Comparison of ENCODE assay signal across 8 mouse cellular contexts in genomic region chr13:67553730-67554129, GRCm38 (mm10). TPM values are rescaled to one million over a fixed set of nuclear protein-coding genes. Genes with fewer than 3 reads are reported as not detected.
DNase-seq lines count a peak whose midpoint lies in the region; ATAC-seq and TF ChIP-seq lines count a peak whose summit lies in the region.

TSS of gene Zfp748 (minus strand) at chr13:67553830.

- H3K27ac ChIP-seq in heart, embryonic 11.5 days (ENCODE audit: low read depth, low read length), result peak within 1 kb of the TSS; percentile 86
- H3K27ac ChIP-seq in CH12.LX (ENCODE audit: insufficient read depth, low read depth), result peak within 1 kb of the TSS; percentile 68
- peak within 1 kb of the TSS; percentile 84 for H3K27ac ChIP-seq in forebrain, embryonic 16.5 days (ENCODE audit: low read length)
- H3K27ac ChIP-seq in macrophage, result peak within 1 kb of the TSS; percentile 40

- dilution Hi-C loops in CH12.LX (cut with MboI; ENCODE audit: extremely low pct_ligation_motif_present, extremely low pct_unique_long_range_greater_than_20kb, low sequenced_read_pairs), result no loop called here

- H3K27me3 ChIP-seq in heart, embryonic 11.5 days (ENCODE audit: control insufficient read depth, insufficient read depth, low read length), result no peaks in the 10 kb centered on the region
- H3K27me3 ChIP-seq in CH12.LX (replicated peaks), result no peaks in the 10 kb centered on the region
- H3K27me3 ChIP-seq in forebrain, embryonic 16.5 days (replicated peaks; ENCODE audit: control insufficient read depth, insufficient read depth, low read length), result no peaks in the 10 kb centered on the region

- peak within 1 kb of the TSS; percentile 73 for H3K4me2 ChIP-seq in heart, embryonic 11.5 days
- H3K4me2 ChIP-seq in CH12.LX (ENCODE audit: insufficient read depth, low read depth, poor library complexity, severe bottlenecking), result peak within 1 kb of the TSS; percentile 85
- H3K4me2 ChIP-seq in forebrain, embryonic 16.5 days (ENCODE audit: low read length), result peak within 1 kb of the TSS; percentile 85

- H3K4me3 ChIP-seq in heart, embryonic 11.5 days (ENCODE audit: low read depth, low read length), result peak within 1 kb of the TSS; percentile 82
- H3K4me3 ChIP-seq in CH12.LX (replicated peaks in 1 of 3; ENCODE audit: low read depth in 2 of 3, low read length in 2 of 3, poor library complexity in 1 of 3) (peak within 1 kb of the TSS; percentile 71 to 86 (median 85)), macrophage (ENCODE audit: inconsistent target) (peak within 1 kb of the TSS; percentile 80)
- peak within 1 kb of the TSS; percentile 92 for H3K4me3 ChIP-seq in forebrain, embryonic 16.5 days (replicated peaks; ENCODE audit: low read length)

- in situ Hi-C loops in CH12.LX (cut with MboI; ENCODE audit: low pct_ligation_motif_present, low pct_unique_long_range_greater_than_20kb, low sequenced_read_pairs), result no loop called here

- H3K9me3 ChIP-seq in heart, embryonic 11.5 days (replicated peaks; ENCODE audit: control insufficient read depth, low read length), result no peaks in the 10 kb centered on the region
- no peaks in the 10 kb centered on the region for H3K9me3 ChIP-seq in CH12.LX (replicated peaks; ENCODE audit: low read length)
- H3K9me3 ChIP-seq in forebrain, embryonic 16.5 days (ENCODE audit: control insufficient read depth, low read length), result no peaks in the 10 kb centered on the region

- TF ChIP-seq EP300 in CH12.LX (IDR thresholded peaks at IDR 0.05; ENCODE audit: low read length), result no peak

- no peak for DNase-seq in heart, adult 11 months
- DNase-seq in CH12.LX (ENCODE audit: extremely low read depth), result no peak
- no peak for DNase-seq in layer of hippocampus, postnatal 14 days (ENCODE audit: low spot score in 2 of 2)
- no peak for DNase-seq in embryo, embryonic 11 days
- no peak for DNase-seq in frontal cortex, adult 2 months (ENCODE audit: extremely low spot score in 1 of 2, low spot score in 1 of 2)

- 74% methylated on average over 4 of the region's 4 CpGs for WGBS in heart, embryonic 11.5 days (ENCODE audit: insufficient replicate concordance)
- 79% methylated on average over 4 of the region's 4 CpGs for WGBS in forebrain, embryonic 16.5 days
- WGBS in macrophage (ENCODE audit: missing documents), result 90% methylated on average over 2 of the region's 4 CpGs

- H3K4me1 ChIP-seq in heart, embryonic 11.5 days (ENCODE audit: control insufficient read depth, insufficient read depth, low read length), result peaks cover 8% of the 10 kb centered on the region
- peaks cover 2 to 30% of the 10 kb centered on the region in 2 experiments; a peak in 3 of 4 replicates for H3K4me1 ChIP-seq in CH12.LX (ENCODE audit: control insufficient read depth in 1 of 2, insufficient read depth in 2 of 2)
- peaks cover 14% of the 10 kb centered on the region for H3K4me1 ChIP-seq in forebrain, embryonic 16.5 days (replicated peaks; ENCODE audit: control insufficient read depth, insufficient read depth, low read length)

- H3K79me2 ChIP-seq in CH12.LX (replicated peaks; ENCODE audit: control insufficient read depth, extremely low read depth, insufficient read depth, poor library complexity, severe bottlenecking), result peaks cover 32% of the 10 kb centered on the region
- H3K79me2 ChIP-seq in macrophage (ENCODE audit: inconsistent target), result peaks cover 40% of the 10 kb centered on the region

- TF ChIP-seq POLR2A in CH12.LX (IDR thresholded peaks at IDR 0.05; ENCODE audit: low read depth, low read length), result no peak

- no peak for TF ChIP-seq RAD21 in CH12.LX (IDR thresholded peaks at IDR 0.05; ENCODE audit: low read depth, low read length)

- H3K36me3 ChIP-seq in heart, embryonic 11.5 days (ENCODE audit: control insufficient read depth, insufficient read depth, low read length), result no peaks in the 10 kb centered on the region
- no peaks in the 10 kb centered on the region for H3K36me3 ChIP-seq in CH12.LX (replicated peaks in 1 of 2; ENCODE audit: control insufficient read depth in 1 of 2, insufficient read depth in 1 of 2, low read length in 1 of 2)
- no peaks in the 10 kb centered on the region for H3K36me3 ChIP-seq in forebrain, embryonic 16.5 days (ENCODE audit: control insufficient read depth, insufficient read depth)
- no peaks in the 10 kb centered on the region for H3K36me3 ChIP-seq in macrophage (ENCODE audit: inconsistent target)

- no peak for ATAC-seq in heart, embryonic 11.5 days (replicated peaks; ENCODE audit: insufficient number of reproducible peaks, low FRiP score, low TSS enrichment)
- ATAC-seq in forebrain, embryonic 16.5 days, result no peak

- no peak for TF ChIP-seq CTCF in CH12.LX (conservative IDR thresholded peaks at IDR 0.05 in 1 of 2, IDR thresholded peaks at IDR 0.05 in 1 of 2; ENCODE audit: low read depth in 2 of 2, low read length in 2 of 2)

- H3K9ac ChIP-seq in heart, embryonic 11.5 days (ENCODE audit: low read depth, low read length), result peak within 1 kb of the TSS; percentile 90
- peak within 1 kb of the TSS; percentile 66 for H3K9ac ChIP-seq in CH12.LX (ENCODE audit: insufficient read depth, low read depth)
- H3K9ac ChIP-seq in forebrain, embryonic 16.5 days (replicated peaks; ENCODE audit: low read depth, low read length), result peak within 1 kb of the TSS; percentile 95

TF ChIP-seq in CH12.LX, 34 proteins besides CTCF, POLR2A, EP300 and RAD21:
- TF ChIP-seq BHLHE40 (IDR thresholded peaks at IDR 0.05; ENCODE audit: low read depth, low read length) (no peak), ELF1 (IDR thresholded peaks at IDR 0.05; ENCODE audit: low read depth, low read length) (no peak), SIN3A (IDR thresholded peaks at IDR 0.05; ENCODE audit: low read length) (no peak), USF2 (conservative IDR thresholded peaks at IDR 0.05; ENCODE audit: low read depth, low read length) (no peak), PAX5 (IDR thresholded peaks at IDR 0.05; ENCODE audit: low read length) (no peak), JUN (IDR thresholded peaks at IDR 0.05; ENCODE audit: insufficient read depth, low read depth, low read length) (no peak), MAX (IDR thresholded peaks at IDR 0.05; ENCODE audit: low read length) (no peak), CHD1 (IDR thresholded peaks at IDR 0.05; ENCODE audit: low read depth, low read length) (no peak), IRF4 (IDR thresholded peaks at IDR 0.05; ENCODE audit: low read depth, low read length) (no peak), KAT2A (IDR thresholded peaks at IDR 0.05; ENCODE audit: insufficient replicate concordance, low read length) (no peak), ZKSCAN1 (IDR thresholded peaks at IDR 0.05; ENCODE audit: borderline replicate concordance, low read depth, low read length) (no peak), HCFC1 (IDR thresholded peaks at IDR 0.05; ENCODE audit: low read depth, low read length) (no peak), TBP (conservative IDR thresholded peaks at IDR 0.05; ENCODE audit: low read depth, low read length) (no peak)

RNA-seq across cellular contexts. Expression of gene Zfp748, which starts in this region (rescaled TPM):
- polyA plus RNA-seq in heart, embryonic 11.5 days (2014; fragmentation: Nextera tagmentation; extraction: Ambion mirVana), result 8.8 and 12.5 TPM in 2 replicates
- total RNA-seq in CH12.LX (2012; rRNA removed), result 9.1 and 11.5 TPM in 2 replicates
- 14.8 and 16.3 TPM in 2 replicates for total RNA-seq in CH12.LX (2014; rRNA removed)
- polyA plus RNA-seq in CH12.LX (2012; ENCODE audit: insufficient read length, low read depth), result 6.6 and 8.1 TPM in 2 replicates
- polyA plus RNA-seq in forebrain, embryonic 16.5 days (2015; fragmentation: Nextera tagmentation; extraction: Ambion mirVana), result 16.7 and 19.6 TPM in 2 replicates
- total RNA-seq in macrophage (2018; cell fraction: chromatin; rRNA removed), result 10 to 100 TPM in 12 of 26 experiments, 1 to 10 TPM in 14; 1.4 to 20.0 (median 9.5) TPM
- 1 to 10 TPM in 25 of 26 experiments, under 1 TPM in 1; 0.97 to 8.4 (median 4.8) TPM for total RNA-seq in macrophage (2018; cell fraction: cytosol; rRNA removed)
- 10 to 100 TPM in 11 of 26 experiments, 1 to 10 TPM in 15; 1.5 to 25.0 (median 8.4) TPM for total RNA-seq in macrophage (2018; cell fraction: nucleus; rRNA removed)
- polyA plus RNA-seq in macrophage (2018), result 5.2 to 6.7 TPM (median 6.2 TPM) in 3 replicates
- total RNA-seq in layer of hippocampus, postnatal 14 days (2021), result 1 to 10 TPM; 8.8 TPM
- 4.6 and 5.3 TPM in 2 replicates for polyA plus RNA-seq in frontal cortex, adult 2 months (2012; rRNA removed)
